Mouse (Mus musculus) midbrain, embryonic 11.5 days (tissue): Measurements from ENCODE around the gene Wdr3. TPM values are rescaled to one million over a fixed set of nuclear protein-coding genes. Genes with fewer than 3 reads are reported as not detected.

Experiments used
- polyA plus RNA-seq: library from polyadenylated mRNA; unstranded; fragments of >200 nt; fragmentation: Nextera tagmentation; extraction: Ambion mirVana; gene quantifications from 2 replicates; pipeline ENCODE4 v1.2.1, GENCODE M21; 2014

Gene Wdr3
- polyA plus RNA-seq, 1 experiment from 2014 or later = 64.4 TPM

Other genes with a start within 250 kb of the Wdr3 start
- gene Gdap2, start within 50 bp of the Wdr3 start, polyA plus RNA-seq = 39.2 and 46.6 TPM in 2 replicates